Mouse (Mus musculus) kidney, postnatal 4 days (tissue): Measurements from ENCODE around the gene Slc30a4.
A peak's percentile ranks its signal among the peaks of the same experiment; 100 is the strongest.

Source experiments
- DNase-seq, 2 experiments: peaks; one replicate each; pipeline ENCODE4 v3.0.0; 2021; ENCODE audit warnings: mixed read lengths in 2 of 2

Gene Slc30a4

DNA sequence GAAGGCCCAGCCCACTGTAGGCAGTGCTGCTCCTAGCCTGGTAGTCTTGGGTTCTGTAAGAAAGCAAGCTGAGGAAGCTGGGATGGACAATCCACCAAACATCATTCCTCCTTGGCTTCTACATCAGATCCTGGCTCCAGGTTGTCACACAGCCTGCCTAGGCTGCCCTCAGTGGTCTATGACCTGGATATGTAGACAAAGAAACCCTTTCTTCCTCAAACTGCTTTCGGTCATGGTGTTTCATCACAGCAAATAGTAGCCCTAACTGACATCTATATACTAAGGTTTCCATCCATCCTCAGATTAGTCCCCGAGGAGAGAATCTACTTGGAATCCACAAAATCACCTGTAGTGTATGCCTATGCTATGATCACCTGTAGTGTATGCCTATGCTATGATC lies 27.3 kb downstream of the Slc30a4 start:
- DNase-seq, result no peak

DNA sequence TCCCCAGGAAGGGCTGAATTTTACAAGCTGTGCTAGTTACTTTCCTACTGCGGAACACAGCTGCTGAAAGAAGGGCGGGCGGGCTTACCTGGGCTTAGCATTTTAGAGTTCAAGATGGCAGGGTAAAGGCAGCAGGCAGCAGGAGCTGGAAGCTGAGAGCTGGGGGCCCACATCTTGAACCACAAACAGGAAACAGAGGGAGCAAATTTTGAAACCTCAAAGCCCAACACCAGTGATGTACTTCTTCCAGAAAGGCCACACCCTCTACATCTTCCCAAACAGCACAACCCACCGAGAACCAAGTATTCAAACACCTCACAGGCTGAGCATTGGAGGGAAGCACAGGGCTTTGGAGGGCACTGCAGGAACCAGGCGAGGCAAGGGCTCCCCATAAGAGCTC lies 29.6 kb downstream of the Slc30a4 start:
- no peak for DNase-seq

DNA sequence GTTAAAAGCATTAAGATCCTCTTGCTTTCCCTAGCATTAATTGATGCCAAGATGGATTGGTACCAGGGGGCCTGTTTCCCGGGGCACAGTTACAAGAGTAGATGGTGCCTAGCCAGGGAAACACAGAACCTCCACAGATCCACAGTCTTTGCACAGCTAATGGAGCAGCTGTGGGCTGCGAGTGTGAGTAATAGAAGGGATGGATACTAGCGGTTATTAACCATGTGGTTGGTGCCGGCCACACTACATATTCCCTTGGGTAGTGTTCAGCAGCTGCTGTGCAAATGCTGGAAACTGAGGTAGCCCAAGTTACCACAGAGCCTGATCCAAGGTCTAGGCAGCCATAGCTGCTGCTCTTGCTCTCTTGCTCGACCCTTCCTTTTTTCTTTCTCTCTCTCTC lies 30.7 kb downstream of the Slc30a4 start:
- DNase-seq, result no peak

DNA sequence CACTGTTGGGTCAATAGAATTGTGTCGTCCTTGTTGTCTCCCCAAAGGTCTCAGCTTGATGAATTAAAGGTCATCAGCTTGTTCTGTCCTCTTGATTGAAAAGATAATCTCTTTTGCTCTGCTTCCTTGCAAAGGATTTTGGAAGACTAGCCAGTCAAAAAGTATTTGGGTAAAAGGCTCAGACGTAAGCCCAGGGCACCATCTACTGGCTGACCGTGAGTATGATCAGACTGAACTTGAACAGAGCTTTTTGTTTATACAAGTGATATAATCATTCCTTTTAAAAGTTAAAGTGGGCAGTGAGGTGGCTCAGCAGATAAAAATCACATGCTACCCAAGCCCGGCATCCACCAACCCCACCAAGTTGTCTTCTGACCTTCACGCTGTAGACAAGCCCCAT lies 34.6 kb downstream of the Slc30a4 start:
- peak; percentile 58 to 60 for DNase-seq

DNA sequence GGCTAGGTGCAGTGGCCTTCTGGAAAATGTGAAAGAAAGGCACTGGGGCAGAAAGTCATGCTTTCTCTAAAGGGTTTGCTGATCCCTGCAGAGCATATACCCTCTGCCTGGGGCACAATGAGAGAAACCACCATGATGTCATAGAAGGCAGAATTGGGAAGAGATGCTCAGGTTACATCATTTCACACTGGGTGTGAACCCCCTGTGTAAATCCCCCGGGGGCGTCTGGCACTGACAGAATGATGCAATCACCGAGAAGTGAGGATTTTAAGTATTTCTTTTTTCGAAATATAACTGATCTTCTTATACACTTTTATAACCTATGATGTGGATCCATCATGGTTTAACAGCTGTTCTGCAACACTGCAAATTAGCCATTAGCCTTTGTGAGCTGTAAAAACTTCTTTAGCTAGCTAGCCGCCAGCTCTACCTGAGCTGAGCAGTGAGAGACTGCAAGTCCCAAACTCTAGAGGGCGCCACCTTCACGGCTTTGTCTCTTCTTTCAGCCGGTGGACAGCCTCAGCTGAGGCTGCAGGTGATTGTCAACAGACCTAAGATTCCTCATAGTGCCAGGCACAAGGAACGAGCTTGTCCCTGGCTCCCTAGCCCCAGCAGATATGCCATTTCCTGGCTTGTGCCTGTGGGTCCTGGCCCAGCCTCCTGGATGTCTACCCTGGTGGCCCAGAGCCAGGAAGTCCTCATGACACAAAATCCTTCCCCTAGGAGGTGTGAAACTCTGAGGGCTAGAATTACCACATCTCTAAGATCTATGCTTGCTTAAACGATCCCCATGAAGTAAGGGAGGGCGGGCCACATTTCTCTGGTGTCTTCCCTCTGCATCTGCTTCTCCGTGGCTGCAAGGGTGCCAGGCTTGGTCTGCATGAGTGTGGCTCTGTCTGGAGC lies 36.2 kb downstream of the Slc30a4 start:
- peak; percentile 59 to 68 for DNase-seq

DNA sequence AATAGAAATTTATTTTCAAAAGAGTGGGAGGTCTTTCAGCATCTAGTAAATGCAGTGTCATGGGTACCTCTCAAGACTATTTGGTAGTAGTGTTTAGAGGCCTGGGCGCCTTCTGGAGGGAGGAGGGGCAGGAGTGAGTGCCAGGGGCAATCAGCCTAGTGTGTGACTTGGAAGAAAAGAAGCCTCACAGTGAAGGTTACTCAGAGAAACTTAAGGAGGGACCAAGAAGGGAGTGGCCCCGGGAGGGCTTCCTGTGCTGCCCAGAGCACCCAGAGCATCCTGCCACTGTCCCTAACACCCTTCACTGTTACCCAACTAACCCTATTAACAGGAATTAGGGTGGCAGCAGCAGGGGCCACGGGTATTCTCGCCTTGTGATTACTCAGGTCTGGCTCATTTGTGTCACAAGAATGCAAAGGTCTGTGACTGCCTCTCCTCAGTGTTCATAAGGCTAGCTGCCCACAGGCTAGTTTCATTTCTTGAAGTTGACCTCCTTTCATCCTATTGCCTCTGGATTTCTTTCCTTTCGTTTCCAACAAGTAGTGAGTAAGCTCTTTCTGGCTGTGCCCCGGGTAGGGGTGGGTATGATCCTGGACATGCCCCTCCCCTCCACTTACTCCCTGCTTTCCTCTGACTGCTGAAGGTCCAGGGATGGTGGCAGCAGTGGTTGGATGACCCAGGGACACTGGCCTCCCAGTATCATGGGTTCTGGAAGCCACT lies 37.0 kb downstream of the Slc30a4 start:
- DNase-seq, result no peak

DNA sequence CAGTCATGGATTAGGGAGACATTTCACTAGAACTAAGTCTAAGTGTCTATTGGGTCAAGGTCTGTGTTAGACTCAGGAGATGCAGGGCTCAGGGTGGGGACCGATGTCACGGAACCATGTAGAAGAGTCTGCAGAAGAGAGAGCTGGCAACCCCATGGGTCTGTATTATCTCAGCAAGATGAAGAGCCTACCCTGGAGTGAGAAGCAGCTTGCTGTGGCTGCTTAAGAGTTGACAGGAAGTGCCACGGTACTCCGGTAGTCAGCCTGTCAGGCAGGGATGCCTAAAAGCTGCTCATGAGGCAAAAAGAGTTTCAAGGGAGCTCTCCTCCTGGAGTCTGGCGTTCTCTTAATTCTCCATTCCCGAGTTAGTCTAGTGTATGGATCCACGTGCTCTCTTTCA lies 42.6 kb downstream of the Slc30a4 start:
- no peak for DNase-seq

DNA sequence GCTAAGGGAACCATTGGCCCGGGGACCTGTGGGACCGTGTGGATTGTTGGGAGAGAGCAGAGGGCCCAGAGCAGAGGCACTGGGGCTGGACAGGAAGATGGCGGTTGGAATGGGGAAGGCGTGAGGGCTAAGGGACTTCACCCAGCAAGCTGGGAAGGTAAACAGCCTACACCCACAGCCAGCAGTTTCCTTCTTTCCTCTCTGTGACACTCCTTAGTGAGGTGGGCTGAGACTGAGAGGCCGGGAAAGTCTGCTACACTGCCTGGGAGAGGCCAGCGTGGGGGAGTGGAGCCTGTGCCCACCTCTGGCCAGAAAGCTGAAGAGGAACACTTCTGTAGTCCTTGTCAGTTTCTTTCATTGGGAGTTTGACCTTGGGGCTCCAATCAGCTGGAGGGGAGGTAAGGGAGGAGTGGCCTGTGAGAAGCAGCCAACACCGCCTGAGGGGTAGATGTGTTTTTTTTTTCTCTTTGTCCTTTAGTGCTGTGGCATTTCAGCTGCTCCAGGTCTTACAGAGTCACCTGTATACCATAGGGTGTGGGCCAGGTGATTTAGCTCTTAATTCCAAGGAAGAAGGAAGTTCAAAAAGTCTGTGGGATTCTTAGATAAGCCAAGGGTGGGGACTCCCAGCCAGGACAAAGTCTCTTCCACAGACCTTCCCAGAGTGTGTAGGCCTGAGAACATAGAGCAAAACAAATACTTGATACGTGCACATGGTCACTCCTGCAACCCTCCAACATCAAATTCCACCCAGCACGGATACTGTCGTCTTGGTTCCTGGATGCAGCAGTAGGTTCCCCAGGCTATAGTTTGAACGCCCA lies 44.5 kb downstream of the Slc30a4 start:
- no peak for DNase-seq

DNA sequence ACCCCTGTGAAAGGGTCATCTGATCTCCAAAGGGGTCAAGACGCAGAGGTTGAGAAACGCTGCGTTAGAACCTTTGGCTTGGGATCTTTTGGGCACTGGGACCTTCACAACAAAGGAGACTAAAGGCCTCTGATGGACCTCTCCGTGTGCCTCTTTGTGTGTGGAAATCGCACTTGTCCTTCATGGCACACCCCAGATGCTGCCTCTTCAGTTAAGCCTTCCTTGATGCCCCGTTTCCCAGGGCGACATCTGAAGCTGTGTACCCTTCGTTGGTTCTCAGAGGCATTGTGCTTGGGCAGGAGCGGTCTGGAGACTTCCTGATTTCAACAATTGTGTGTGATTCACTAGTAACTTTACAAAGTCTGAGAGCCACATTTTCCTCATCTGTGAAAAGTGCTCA lies 45.7 kb downstream of the Slc30a4 start:
- no peak for DNase-seq

DNA sequence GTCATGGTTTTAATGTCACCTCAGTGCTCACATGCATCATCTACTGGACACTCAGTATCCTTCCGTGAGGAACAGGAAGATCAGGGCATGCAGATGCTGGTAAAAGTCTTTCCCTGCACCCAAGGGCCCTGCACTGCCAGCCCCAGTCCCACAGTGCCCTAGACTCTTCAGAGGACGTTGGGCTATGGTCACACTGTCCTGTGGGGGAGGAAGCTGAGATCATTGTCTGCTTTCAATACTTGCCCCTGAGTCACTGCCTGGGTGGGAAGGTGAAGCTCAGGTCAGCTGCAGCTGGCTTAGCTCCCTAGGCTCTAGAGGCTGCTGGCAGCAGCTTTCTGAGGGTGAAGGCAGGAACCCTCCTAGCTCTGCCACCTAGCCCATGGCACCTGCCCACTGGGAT lies 46.4 kb downstream of the Slc30a4 start:
- no peak for DNase-seq

DNA sequence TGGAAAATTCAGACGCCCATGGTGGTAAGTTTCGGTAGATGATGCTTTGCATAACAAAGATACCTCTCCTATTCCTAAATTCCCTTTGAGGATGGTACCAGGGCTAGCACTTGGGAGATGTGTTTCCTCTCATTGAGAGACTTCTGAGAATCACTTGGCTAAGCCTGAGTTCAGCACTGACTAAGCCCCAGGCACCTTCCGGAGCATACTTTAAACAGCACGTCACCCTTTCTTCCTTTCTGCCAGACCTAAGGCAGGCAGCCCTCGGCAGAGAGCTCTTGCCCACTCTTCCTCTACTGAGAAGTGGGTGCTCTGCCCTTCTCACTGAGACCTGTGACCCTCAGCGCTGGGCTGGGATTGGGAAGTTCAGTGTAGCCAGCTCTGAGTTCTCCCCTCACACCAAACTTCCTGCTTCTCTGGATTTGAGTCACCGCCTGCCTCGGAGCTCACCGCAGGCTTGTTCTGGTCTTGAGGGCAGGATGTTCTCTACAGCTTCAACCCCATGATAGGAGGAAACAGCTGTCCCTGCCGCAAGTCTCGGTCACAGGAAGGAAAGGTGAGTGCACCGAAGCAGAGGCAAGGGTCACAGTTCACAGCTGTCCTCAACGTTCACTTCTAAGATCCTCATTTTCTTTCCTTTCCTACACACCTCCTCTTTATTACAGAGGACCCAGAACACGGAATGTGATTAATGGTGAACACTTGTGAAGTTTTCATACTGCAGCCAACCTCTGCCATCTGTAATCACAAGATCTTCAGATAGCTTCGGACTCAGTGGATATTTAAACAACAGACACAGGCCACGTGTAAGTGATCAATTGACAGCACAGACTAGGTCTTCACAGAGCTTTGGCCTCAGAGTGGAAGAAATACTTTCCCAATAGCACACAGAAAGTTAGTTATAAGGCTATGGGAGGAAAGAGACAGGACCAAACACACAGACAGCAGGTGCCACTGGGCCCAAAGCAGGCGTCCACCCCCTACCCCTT lies 50.1 kb downstream of the Slc30a4 start:
- DNase-seq, result peak; percentile 14 to 39

DNA sequence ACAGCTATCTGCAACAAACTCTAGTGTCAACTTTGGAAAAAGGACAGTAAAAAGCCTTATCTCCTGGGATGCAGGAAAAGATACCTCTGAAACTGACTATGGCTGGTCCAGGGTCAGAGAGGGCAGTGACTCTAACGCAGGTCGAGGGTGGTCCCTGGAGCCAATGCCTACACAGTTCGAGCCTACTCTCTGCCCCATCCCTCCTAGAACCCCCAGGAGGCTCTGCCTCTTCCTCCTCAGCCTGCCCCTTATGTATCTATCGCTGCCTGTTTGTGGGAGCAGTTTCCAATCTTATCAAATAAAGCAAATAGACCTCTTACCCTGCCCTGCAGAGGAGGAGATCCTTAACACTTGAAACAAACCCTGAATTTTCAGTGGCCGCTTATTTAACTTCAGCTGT lies 63.8 kb downstream of the Slc30a4 start:
- no peak for DNase-seq

DNA sequence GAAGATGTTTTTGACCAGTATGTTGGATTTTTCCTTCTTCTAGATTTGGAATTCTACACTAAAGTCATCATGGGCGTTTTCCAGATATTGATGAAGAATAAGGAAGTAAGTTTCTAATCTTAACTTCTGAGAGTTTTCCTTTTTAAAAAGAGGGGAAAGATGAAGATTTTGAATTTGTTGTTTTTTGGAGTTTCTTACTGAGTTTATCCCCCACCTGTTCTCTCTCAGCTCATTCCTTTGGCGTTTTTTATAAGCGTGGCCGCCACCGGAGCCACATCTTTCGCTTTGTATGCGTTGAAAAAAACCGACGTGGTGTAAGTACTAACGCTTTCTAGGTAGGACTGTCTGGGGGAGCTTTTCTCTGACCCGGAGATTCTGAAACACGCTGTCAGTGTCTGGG lies 64.4 kb downstream of the Slc30a4 start:
- DNase-seq, result no peak

DNA sequence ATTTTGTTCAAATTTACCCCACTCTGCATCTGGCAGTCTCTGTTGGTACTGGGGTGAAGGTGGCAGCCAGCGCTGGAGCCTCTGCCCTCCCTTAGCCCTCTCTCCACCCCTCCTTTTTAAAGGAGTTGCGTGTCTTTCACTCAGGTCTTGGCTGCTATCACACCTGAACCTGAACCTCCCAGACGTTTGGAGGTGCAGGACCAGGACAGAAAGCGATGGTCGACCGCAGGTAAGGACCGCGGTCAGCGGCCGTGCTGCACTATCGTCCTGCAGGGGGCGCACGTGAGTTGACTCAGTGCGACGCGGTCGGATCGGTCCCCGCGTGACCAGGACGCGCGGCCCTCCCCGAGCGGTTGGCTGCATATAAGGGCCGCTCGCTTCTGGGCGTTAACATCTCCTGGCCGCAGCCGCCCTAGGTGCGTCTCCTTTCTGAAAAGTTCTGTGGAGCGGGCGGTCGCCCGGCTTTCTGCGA lies 64.9 kb downstream of the Slc30a4 start:
- DNase-seq, result peak; percentile 88

DNA sequence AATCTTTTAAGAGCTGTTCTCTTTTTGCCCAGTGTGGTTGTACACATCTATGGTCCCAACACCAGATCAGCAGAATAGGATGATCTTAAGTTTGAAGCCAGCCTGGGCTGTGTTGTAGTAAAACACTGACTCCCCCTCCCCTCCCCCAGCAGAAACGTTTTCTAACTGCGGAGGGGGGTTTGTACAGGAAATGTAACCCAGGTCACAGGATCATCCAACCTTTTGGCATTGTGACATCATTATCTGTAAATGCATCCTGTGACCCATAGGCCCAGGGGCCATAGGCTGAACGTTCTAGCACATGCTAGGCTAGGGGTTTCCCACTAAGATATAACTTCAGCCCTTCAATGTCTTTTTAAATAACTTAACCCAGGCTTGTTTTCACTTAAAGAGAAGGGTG lies 65.8 kb downstream of the Slc30a4 start, which contains the start of gene AA467197:
Gene AA467197, plus strand, starts transcription at position 301 of the 400 bp plus-strand sequence.
- DNase-seq, result no peak
